Mouse (Mus musculus) bone marrow, adult 2 months (tissue): ENCODE data around the gene Fbxo10.

Experiments used
- CTCF ChIP-seq: fragments of 200-500 bp; IDR thresholded peaks from 2 replicates; pipeline ENCODE4 v1.5.1; 2011; ENCODE audit warnings: low read length, control low read depth; ENCODE audit not compliant: control insufficient read depth, insufficient read depth
- POLR2A ChIP-seq: fragments of 200-500 bp; IDR thresholded peaks from 2 replicates; pipeline ENCODE4 v1.6.1; 2011; ENCODE audit warnings: low read depth, mild to moderate bottlenecking, control low read depth, low read length, borderline replicate concordance; ENCODE audit not compliant: control insufficient read depth

- TF ChIP-seq POLR2A: no peak
- TF ChIP-seq CTCF: no peak
Measured at GRCm38 (mm10) chr4:45131021-45131420, 46.6 kb upstream of the Fbxo10 start.
